Mouse (Mus musculus): ENCODE measurements around the gene En2.

GRCm38 (mm10) chr5:28118531-28118925 is 47.0 kb upstream of the En2 start:
- peak; percentile 3; the same call in 1 of the 2 replicates for TF ChIP-seq CTCF (IDR thresholded peaks at IDR 0.05; ENCODE audit: borderline replicate concordance, insufficient read depth, low read depth, low read length)
- TF ChIP-seq POLR2A (IDR thresholded peaks at IDR 0.05; ENCODE audit: borderline replicate concordance, insufficient read depth, low read length): no peak
